Comparison of ENCODE assay signal across 18 mouse cellular contexts in the genomic region with DNA sequence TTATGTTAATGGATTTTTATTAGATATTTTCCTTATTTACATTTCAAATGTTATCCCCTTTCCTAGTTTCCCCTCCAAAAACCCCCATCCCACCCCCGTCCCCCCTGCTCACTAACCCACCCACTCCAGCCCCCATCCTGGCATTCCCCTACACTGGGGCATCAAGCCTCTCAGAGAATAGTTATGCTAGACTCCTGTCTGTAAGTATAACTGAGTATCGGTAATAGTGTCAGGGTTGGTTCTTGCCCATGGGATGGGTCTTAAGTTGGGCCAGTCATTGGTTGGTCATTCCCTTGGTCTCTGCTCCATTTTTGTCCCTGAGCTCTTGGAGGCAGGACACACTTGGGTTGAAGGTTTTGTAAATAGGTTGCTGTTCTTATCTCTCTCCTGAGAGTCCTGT.
"Had no signal": no experiment of that assay in that cellular context is flagged by ENCODE, and none has a peak within 500 bp of the region (broad histone marks: within the 10 kb centered on the region; RNA-seq: fewer than 3 reads in every experiment).

No protein-coding gene starts in this region.

- H3K4me2 ChIP-seq: liver, embryonic 11.5 days; liver, embryonic 13.5 days; liver, embryonic 15.5 days; lung, embryonic 15.5 days; neural tube, embryonic 12.5 days; stomach, embryonic 15.5 days had no signal

- H3K27ac ChIP-seq: liver, embryonic 13.5 days; liver, embryonic 15.5 days; lung, embryonic 15.5 days; macrophage; neural tube, embryonic 12.5 days; stomach, embryonic 15.5 days; stomach, postnatal 0 days had no signal

- H3K36me3 ChIP-seq: liver, embryonic 13.5 days; liver, embryonic 15.5 days; lung, embryonic 15.5 days; neural tube, embryonic 12.5 days; stomach, embryonic 15.5 days had no signal

- H3K27me3 ChIP-seq: liver, embryonic 13.5 days; liver, embryonic 15.5 days; lung, embryonic 15.5 days; megakaryocyte, embryonic 14.5 days; neural tube, embryonic 12.5 days; stomach, embryonic 15.5 days had no signal

- H3K4me1 ChIP-seq: liver, embryonic 13.5 days; liver, embryonic 15.5 days; lung, embryonic 15.5 days; megakaryocyte, embryonic 14.5 days; neural tube, embryonic 12.5 days; stomach, embryonic 15.5 days had no signal

- ATAC-seq: liver, postnatal 0 days; lung, postnatal 0 days had no signal

- H3K4me3 ChIP-seq: liver, embryonic 13.5 days; liver, embryonic 15.5 days; lung, embryonic 15.5 days; megakaryocyte, embryonic 14.5 days; neural tube, embryonic 12.5 days; stomach, embryonic 15.5 days had no signal

- DNase-seq: liver, embryonic 13.5 days; liver, postnatal 0 days; lung, adult 2 months; lung, postnatal 14 days; lung, postnatal 36 days; right cerebral cortex, postnatal 14 days; thymus, adult 2 months; thymus, postnatal 25 days; thymus, postnatal 4 days had no signal

- H3K9me3 ChIP-seq: liver, embryonic 13.5 days; liver, embryonic 15.5 days; lung, embryonic 15.5 days; neural tube, embryonic 12.5 days; stomach, embryonic 15.5 days had no signal

- H3K9ac ChIP-seq: liver, embryonic 13.5 days; liver, embryonic 15.5 days; liver, postnatal 0 days; lung, embryonic 15.5 days; neural tube, embryonic 12.5 days; stomach, embryonic 15.5 days had no signal
